Mouse (Mus musculus): ENCODE data around the gene Ttc6.

Ttc6 gene

GRCm38 (mm10) chr12:57545371-57546241, 18.3 kb upstream of the Ttc6 start:
- DNase-seq (ENCODE audit: low spot score in 2 of 2): no peak

- no peak for DNase-seq (ENCODE audit: low spot score in 2 of 2)
Measured at GRCm38 (mm10) chr12:57546415-57547201, 17.3 kb upstream of the Ttc6 start, which contains the start of gene Foxa1. Foxa1 (minus strand) TSS chr12:57546916.

- DNase-seq (ENCODE audit: low spot score in 2 of 2): no peak
Measured at GRCm38 (mm10) chr12:57547890-57548289, 16.0 kb upstream of the Ttc6 start.

- DNase-seq (ENCODE audit: low spot score in 2 of 2): no peak
Measured at GRCm38 (mm10) chr12:57548352-57548980, 15.4 kb upstream of the Ttc6 start.

GRCm38 (mm10) chr12:57548981-57549666, 14.8 kb upstream of the Ttc6 start:
- no peak for DNase-seq (ENCODE audit: low spot score in 2 of 2)

- no peak for DNase-seq (ENCODE audit: low spot score in 2 of 2)
Measured at GRCm38 (mm10) chr12:57549667-57550160, 14.2 kb upstream of the Ttc6 start.

GRCm38 (mm10) chr12:57550181-57550808, 13.6 kb upstream of the Ttc6 start:
- DNase-seq (ENCODE audit: low spot score in 2 of 2): no peak

GRCm38 (mm10) chr12:57550881-57551280, 13.0 kb upstream of the Ttc6 start:
- no peak for DNase-seq (ENCODE audit: low spot score in 2 of 2)

GRCm38 (mm10) chr12:57552286-57552685, 11.6 kb upstream of the Ttc6 start:
- DNase-seq (ENCODE audit: low spot score in 2 of 2): no peak

GRCm38 (mm10) chr12:57554091-57554490, 9.8 kb upstream of the Ttc6 start:
- DNase-seq (ENCODE audit: low spot score in 2 of 2): no peak

- DNase-seq (ENCODE audit: low spot score in 2 of 2): no peak
Measured at GRCm38 (mm10) chr12:57571773-57572172, 7.9 kb downstream of the Ttc6 start.

GRCm38 (mm10) chr12:57572415-57572814, 8.5 kb downstream of the Ttc6 start:
- DNase-seq (ENCODE audit: low spot score in 2 of 2): no peak

- DNase-seq (ENCODE audit: low spot score in 2 of 2): peak; percentile 5 to 11
Measured at GRCm38 (mm10) chr12:57575931-57576628, 12.2 kb downstream of the Ttc6 start.

- no peak for DNase-seq (ENCODE audit: low spot score in 2 of 2)
Measured at GRCm38 (mm10) chr12:57607624-57608023, 43.7 kb downstream of the Ttc6 start.

GRCm38 (mm10) chr12:57615137-57615536, 51.2 kb downstream of the Ttc6 start:
- no peak for DNase-seq (ENCODE audit: low spot score in 2 of 2)

GRCm38 (mm10) chr12:57622030-57622429, 58.1 kb downstream of the Ttc6 start:
- DNase-seq (ENCODE audit: low spot score in 2 of 2): no peak

- DNase-seq (ENCODE audit: low spot score in 2 of 2): no peak
Measured at GRCm38 (mm10) chr12:57623264-57623663, 59.4 kb downstream of the Ttc6 start.

- no peak for DNase-seq (ENCODE audit: low spot score in 2 of 2)
Measured at GRCm38 (mm10) chr12:57624011-57624608, 60.2 kb downstream of the Ttc6 start.

- DNase-seq (ENCODE audit: low spot score in 2 of 2): no peak
Measured at GRCm38 (mm10) chr12:57650011-57650410, 86.1 kb downstream of the Ttc6 start.

- DNase-seq (ENCODE audit: low spot score in 2 of 2): no peak
Measured at GRCm38 (mm10) chr12:57650677-57651076, 86.8 kb downstream of the Ttc6 start.
